Mouse (Mus musculus) limb, embryonic 12.5 days (tissue): ENCODE data around the gene Rfx4. TPM values are rescaled to one million over a fixed set of nuclear protein-coding genes. Genes with fewer than 3 reads are reported as not detected.

Experiments
- ATAC-seq: fragments of 200-750 bp; cut with Nextera tagmentation; 2 replicates; pipeline ENCODE4 v1.8.0; 2017; ENCODE audit warnings: low read depth, moderate TSS enrichment; ENCODE audit not compliant: insufficient number of reproducible peaks, insufficient read depth, low FRiP score, low TSS enrichment
- H3K27ac ChIP-seq: fragments of 300-500 bp; sonication (generic); 2 replicates; pipeline ENCODE4 v1.5.1; 2016; ENCODE audit warnings: mild to moderate bottlenecking, moderate library complexity
- H3K27me3 ChIP-seq: fragments of 300-500 bp; sonication (generic); 2 replicates; pipeline ENCODE4 v1.6.1; 2016; ENCODE audit warnings: mild to moderate bottlenecking, moderate library complexity
- H3K36me3 ChIP-seq: fragments of 300-500 bp; sonication (generic); 2 replicates; pipeline ENCODE4 v1.6.1; 2016; ENCODE audit warnings: mild to moderate bottlenecking, moderate library complexity
- H3K4me1 ChIP-seq: fragments of 300-500 bp; sonication (generic); replicated peaks from 2 replicates; pipeline ENCODE4 v1.6.1; 2016
- H3K4me2 ChIP-seq: fragments of 300-500 bp; sonication (generic); 2 replicates; pipeline ENCODE4 v1.6.1; 2016; ENCODE audit warnings: mild to moderate bottlenecking, moderate library complexity
- H3K4me3 ChIP-seq: fragments of 300-500 bp; sonication (generic); replicated peaks from 2 replicates; pipeline ENCODE4 v1.5.1; 2016; ENCODE audit warnings: mild to moderate bottlenecking
- H3K9ac ChIP-seq: fragments of 300-500 bp; sonication (generic); replicated peaks from 2 replicates; pipeline ENCODE4 v1.6.1; 2016; ENCODE audit warnings: mild to moderate bottlenecking, moderate library complexity
- H3K9me3 ChIP-seq: fragments of 300-500 bp; sonication (generic); 2 replicates; pipeline ENCODE4 v1.6.1; 2016; ENCODE audit warnings: mild to moderate bottlenecking, moderate library complexity
- WGBS: fragments of 180-500 bp; shearing (Covaris S2); methylation state at CpG from one replicate; pipeline ENCODE4 v1.1.7; 2016; 5-methylcytosine and 5-hydroxymethylcytosine counted together
- polyA plus RNA-seq: library from polyadenylated mRNA; unstranded; fragments of >200 nt; fragmentation: Nextera tagmentation; extraction: Ambion mirVana; gene quantifications from 2 replicates; pipeline ENCODE4 v1.2.1, GENCODE M21; 2016

Rfx4 gene
- polyA plus RNA-seq, 1 experiment from 2014 or later, result 1.2 TPM

DNA sequence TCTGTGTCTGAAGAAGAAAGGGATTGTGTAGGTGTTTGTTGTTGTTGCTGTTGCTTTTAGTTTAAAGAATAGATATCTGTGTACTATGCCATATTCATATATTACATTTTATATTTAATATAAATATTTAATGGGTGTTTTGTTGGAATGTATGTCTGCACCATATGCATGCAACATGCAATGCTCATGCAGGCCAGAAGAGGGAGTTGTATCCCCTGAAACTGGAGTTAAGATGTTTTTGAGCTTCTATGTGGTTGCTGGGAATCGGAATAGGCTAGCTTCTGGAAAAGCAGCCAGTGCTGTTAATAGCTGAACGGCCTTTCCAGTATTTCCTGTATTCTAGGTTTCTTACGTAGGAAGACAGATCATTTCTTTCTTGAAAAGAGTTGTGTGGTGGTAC, 189.8 kb downstream of the Rfx4 start:
- Histone ChIP-seq H3K4me3 (no peak overlapping the region), H3K27ac (no peak overlapping the region), H3K4me1 (no peaks in the 10 kb centered on the region), H3K27me3 (no peaks in the 10 kb centered on the region), H3K4me2 (no peak overlapping the region), H3K9ac (no peak overlapping the region), H3K9me3 (no peaks in the 10 kb centered on the region), H3K36me3 (peaks cover 29% of the 10 kb centered on the region)
- 91% methylated on average over 3 of the region's 3 CpGs for WGBS
- ATAC-seq, result no peak

DNA sequence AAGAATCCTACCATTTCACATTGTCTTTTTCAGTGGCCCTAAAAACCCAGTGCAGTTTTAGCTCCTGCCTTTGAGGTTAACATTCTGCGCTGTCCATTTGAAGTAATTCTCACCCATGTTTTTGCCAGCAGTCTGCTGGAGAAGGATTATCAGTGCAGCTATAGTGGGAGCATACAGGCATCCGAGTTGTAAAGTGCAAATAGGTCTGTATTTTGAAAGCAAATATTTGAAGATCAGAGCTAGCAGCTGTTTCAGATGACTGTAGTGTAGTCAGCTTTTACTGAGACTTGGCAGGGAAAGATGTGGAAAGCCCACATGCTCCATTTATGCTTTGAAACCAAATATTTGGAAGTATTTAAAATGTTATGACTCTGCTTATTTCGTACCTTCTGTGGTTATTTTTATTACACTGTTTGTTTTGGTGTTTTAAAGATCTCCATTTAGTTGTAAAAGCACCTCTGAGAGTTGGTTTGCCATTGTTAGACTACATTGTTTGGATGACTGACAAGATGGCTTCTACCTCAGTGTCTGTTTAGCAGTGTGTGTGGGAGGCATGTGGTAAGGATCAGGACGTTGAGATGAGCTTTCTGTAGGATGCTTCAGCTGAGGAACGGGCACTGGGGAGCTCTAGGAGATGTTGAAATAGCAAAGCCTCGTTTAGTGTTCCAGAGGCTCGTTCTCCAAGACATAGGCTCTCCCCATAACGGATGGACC, 193.3 kb downstream of the Rfx4 start:
- Histone ChIP-seq H3K36me3 (peaks cover 43% of the 10 kb centered on the region), H3K27me3 (no peaks in the 10 kb centered on the region), H3K4me1 (no peaks in the 10 kb centered on the region), H3K9ac (no peak overlapping the region), H3K4me3 (no peak overlapping the region), H3K4me2 (no peak overlapping the region), H3K27ac (no peak overlapping the region), H3K9me3 (no peaks in the 10 kb centered on the region)
- WGBS, result 74% methylated on average over 8 of the region's 8 CpGs
- ATAC-seq, result no peak

DNA sequence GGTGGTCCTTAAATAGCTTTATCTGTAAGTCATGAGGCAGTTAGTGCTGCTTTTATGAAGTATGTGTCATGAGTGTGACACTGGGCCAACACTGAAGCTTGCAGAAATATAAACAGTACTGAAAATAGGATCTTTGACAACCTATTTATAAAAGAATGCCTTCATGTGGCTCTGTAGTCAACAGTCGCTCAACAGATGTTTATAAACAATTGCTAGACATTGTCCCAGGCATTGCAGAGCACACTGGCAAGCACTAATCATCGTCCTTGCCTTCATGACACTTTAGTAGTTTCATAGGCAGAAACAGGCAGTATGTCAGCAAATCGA, 193.8 kb downstream of the Rfx4 start:
- H3K27ac ChIP-seq, result no peak overlapping the region
- no peak for ATAC-seq
- H3K4me1 ChIP-seq, result no peaks in the 10 kb centered on the region
- H3K9ac ChIP-seq, result no peak overlapping the region
- no peak overlapping the region for H3K4me3 ChIP-seq
- 77% methylated on average over 3 of the region's 3 CpGs for WGBS
- peaks cover 43% of the 10 kb centered on the region for H3K36me3 ChIP-seq
- H3K4me2 ChIP-seq, result no peak overlapping the region
- H3K9me3 ChIP-seq, result no peaks in the 10 kb centered on the region
- H3K27me3 ChIP-seq, result no peaks in the 10 kb centered on the region

DNA sequence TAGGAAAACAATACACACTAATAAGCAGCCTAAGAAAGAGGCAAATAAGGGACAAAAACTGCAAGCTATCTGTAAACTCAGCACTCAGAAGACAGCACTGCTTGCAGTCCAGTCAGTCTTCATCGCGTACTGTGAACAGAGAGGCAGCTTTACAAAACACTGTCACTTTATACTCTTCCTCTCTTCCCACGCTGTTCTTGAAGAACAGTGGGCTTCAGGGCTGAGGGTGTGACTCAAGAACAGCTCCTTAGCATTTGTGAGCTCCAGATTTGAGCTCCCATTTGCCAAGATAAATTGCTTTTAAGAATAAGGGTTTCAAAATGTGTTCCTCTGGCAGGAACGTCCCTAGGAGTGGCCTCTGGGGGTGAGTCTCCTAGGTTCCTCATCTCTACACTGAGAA, 194.5 kb downstream of the Rfx4 start:
- Histone ChIP-seq H3K9me3 (no peaks in the 10 kb centered on the region), H3K36me3 (peaks cover 46% of the 10 kb centered on the region), H3K4me1 (no peaks in the 10 kb centered on the region), H3K27me3 (no peaks in the 10 kb centered on the region), H3K4me2 (no peak overlapping the region), H3K9ac (no peak overlapping the region), H3K4me3 (no peak overlapping the region), H3K27ac (no peak overlapping the region)
- no peak for ATAC-seq
- 74% methylated on average over 4 of the region's 4 CpGs for WGBS

DNA sequence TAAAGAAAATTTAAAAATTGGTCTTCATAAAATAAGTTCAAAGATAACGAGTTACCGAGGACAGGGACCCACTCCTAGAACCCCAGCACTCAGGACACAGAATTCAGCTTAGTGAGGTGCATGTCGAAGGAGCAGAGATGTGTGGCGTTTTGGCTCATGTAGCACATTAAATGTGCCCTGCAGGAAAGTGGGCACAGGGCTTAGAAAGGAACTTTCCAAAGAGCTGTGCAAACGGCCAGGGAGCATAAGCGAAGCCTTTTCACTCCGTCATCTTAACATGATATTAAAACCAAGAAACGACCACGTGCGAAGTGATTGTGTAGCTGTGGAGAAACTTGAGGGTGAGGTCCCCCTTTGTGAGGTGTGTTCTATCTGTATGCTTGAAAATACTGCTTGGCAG, 198.4 kb downstream of the Rfx4 start:
- WGBS, result 92% methylated on average over 10 of the region's 10 CpGs
- H3K27me3 ChIP-seq, result no peaks in the 10 kb centered on the region
- no peak overlapping the region for H3K4me3 ChIP-seq
- ATAC-seq, result no peak
- no peaks in the 10 kb centered on the region for H3K4me1 ChIP-seq
- peaks cover 43% of the 10 kb centered on the region for H3K36me3 ChIP-seq
- no peak overlapping the region for H3K27ac ChIP-seq
- H3K4me2 ChIP-seq, result no peak overlapping the region
- H3K9ac ChIP-seq, result no peak overlapping the region
- H3K9me3 ChIP-seq, result no peaks in the 10 kb centered on the region

Other genes starting within 250 kb of the Rfx4 start
- 102 and 106 TPM in 2 replicates for gene Ckap4, start 222.0 kb upstream of the Rfx4 start, polyA plus RNA-seq
- gene Tcp11l2, start 179.4 kb upstream of the Rfx4 start, polyA plus RNA-seq, result 15.0 and 15.4 TPM in 2 replicates
- 20.3 and 20.5 TPM in 2 replicates for gene Polr3b, start 133.8 kb upstream of the Rfx4 start, polyA plus RNA-seq
- 30.3 and 34.4 TPM in 2 replicates for gene Ric8b, start 161.6 kb downstream of the Rfx4 start, polyA plus RNA-seq